Mouse (Mus musculus) cerebral cortex, adult 2 months (tissue): Measurements from ENCODE around the gene Trub1.

Experiments used
- WGBS: fragments of 180-500 bp; shearing (Covaris S2); methylation state at CpG from one replicate; pipeline ENCODE4 v1.1.7; 2018; 5-methylcytosine and 5-hydroxymethylcytosine counted together

Trub1 gene

DNA sequence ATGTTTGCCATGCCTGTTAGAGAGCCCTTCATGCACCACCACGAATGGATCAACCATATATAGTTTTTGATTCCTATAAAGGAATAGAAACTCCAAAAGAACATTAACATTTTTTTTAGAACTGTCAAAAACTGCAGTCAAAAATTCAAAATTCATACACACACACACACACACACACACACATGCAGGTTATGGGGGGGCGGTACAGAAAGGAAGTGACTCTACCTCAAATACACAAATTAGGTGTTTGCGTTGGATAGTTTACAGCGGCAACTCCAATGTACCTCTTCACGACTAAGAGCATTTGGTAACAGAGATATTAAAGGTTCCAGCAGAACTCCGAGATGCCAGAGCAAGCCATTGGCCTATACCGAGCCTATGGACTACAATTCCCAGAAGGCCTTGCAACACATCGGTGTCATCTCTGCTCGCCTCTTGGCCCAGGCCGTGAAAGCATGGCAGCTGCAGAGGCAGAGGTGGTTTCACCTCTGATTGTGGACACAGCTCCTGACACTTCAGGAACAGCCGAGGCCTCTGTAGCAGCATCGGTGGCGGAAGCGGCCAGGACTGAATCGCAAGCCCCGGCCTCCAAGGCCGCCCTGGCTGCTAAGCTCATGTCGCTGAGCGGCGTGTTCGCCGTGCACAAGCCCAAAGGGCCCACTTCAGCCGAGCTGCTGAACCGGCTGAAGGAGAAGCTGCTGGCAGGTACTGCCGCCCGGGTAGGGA lies at the start of gene Trub1:
Gene Trub1, plus strand, starts transcription at position 421 of the 726 bp plus-strand sequence.
- 5% methylated on average over 26 of the region's 26 CpGs for WGBS

DNA sequence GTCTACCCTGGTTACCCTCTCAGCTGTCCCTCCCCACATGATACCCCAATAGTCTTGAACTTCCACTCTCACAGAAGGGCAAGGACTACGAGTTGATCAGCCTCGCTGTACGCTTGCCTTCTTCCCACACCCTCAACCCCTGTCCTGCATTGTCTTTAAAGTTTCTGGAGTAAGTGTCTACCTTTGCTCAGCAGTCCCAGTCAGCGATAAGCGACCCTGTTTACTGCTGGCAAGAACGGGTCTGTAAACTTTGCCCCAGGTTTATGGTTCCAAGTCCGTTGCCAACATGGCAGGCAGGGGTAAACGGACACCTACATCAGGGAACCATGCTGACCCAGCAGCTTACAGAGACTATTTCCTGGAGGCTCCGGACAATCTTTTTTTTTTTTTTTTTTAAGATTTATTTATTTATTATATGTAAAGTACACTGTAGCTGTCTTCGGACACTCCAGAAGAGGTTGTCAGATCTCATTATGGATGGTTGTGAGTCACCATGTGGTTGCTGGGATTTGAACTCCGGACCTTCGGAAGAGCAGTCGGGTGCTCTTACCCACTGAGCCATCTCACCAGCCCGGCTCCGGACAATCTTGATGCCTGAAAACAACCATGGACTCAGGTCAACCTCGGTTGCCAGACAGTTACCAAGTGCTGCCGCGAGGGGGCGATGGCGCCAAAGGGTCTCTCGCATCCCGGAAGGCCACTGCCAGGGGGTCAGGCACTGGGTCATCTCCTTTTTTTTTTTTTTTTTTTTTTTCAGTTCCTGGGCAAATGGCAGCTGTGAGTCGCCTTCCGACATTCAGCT lies 48.8 kb upstream of the Trub1 start:
- WGBS = 20% methylated on average over 24 of the region's 24 CpGs

DNA sequence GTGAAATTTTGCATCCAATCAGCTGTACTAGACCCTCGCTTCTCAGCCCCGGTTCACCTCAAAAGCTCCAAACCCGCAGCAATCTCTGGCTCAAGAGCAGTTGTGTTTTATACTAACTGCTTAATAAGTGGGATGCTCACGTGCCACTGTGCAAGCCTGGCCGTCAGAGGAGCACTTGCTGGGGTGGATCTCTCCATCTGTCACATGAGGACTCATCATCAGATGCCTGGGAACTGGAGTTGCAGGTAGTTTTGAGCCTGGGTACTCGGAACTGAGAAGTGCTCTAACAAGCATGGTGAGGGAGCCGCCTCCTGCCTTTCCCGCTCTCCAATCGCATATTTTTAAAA lies 48.2 kb upstream of the Trub1 start:
- 23% methylated on average over 9 of the region's 9 CpGs for WGBS

DNA sequence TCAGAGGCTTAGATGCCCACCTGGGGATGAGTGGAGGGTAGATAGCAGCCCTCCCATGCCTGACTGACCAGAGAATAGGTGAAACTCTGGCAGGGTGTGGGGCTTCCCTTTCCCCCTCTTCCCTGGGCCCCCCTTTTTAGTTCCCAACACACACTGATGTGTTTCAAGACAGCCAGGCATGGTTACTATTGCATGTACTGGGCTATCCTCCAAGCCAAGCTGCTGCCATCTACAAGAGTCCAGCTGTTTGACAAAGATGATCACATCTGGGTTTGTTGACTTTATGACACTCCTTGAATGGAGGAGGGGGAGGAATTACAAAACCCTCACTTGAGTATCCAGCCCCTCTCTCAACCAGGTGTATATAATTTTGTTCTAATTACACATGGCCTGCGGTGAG lies 44.8 kb upstream of the Trub1 start:
- 97% methylated on average over 1 of the region's 1 CpGs for WGBS

DNA sequence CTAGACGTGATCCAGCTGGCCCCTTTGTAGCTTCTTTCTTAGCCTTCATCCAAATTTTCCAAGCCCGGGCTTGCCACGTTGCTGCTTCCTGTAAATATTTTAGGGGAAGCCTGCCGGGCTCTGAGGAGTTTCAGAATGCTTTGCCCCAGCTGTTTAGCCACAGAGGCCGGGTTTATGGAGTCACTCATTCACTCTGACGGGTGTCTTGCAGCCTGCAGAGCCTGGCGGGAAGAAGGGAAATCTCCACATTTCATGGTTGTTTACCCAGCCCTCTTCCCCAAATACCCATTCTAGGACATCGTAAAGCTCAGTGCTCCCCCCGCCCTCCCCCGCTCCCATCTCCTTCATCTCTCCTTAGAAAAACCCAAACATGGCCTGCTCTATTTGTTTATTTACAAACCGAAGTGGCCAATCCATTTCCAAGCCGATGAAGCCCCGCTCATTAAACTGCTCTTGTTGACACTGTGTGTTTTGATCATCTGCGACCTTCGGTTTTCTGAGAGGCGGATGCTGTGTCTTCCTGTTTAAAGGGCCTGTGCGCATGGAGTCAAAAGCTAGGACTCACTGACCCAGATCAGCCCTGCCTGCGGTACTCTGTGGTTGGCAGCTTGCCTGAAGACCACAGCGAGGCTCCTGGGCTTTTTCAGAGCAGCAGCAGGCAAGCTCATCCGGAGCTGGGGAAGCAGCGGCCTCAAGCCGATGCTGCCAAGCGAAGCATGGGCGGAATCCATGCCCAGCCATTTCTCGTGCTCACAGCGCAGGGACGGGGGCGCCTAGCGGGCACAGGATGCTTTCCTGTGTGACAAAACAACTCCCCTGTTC lies 41.1 kb upstream of the Trub1 start:
- 38% methylated on average over 29 of the region's 29 CpGs for whole genome bisulfite sequencing

DNA sequence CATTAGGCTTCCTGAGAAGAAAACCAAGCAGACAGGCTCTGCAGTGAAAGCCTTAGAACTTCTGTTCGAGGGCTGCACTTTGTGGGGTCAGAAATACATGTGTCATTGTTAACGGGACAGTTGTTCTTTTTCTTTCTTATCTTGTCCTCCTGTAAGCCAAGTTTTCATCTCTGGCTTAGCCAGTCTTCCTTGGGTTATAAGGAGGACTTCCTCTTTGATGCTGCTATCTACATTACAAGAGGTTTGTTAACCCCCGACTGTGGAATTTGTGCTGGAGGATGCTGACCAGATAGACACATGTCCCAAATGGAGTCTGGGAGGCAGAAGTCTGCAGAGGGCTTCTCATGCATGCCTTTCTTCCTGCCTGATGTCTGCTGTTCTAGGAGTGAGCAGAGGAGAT lies 39.5 kb upstream of the Trub1 start:
- 84% methylated on average over 3 of the region's 3 CpGs for whole genome bisulfite sequencing

DNA sequence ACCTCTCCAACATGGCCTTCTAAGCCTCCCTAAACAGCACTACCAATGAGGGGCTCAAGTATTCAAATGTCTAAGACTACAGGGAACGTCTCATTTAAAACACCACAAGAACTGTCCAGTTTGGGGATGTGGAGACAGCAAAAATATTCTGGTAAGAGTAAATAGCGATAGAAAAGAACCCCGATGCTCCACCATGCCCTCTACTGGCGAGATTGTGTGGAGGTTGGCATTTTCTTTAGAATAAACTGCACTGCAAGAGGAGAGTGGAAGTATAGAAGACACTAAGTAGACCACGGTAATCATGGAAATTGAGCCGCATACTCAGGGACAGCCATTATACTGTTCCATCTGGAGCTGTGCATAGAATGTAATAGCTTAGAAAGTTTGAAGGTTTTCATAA lies 38.8 kb upstream of the Trub1 start:
- WGBS = 86% methylated on average over 6 of the region's 6 CpGs

DNA sequence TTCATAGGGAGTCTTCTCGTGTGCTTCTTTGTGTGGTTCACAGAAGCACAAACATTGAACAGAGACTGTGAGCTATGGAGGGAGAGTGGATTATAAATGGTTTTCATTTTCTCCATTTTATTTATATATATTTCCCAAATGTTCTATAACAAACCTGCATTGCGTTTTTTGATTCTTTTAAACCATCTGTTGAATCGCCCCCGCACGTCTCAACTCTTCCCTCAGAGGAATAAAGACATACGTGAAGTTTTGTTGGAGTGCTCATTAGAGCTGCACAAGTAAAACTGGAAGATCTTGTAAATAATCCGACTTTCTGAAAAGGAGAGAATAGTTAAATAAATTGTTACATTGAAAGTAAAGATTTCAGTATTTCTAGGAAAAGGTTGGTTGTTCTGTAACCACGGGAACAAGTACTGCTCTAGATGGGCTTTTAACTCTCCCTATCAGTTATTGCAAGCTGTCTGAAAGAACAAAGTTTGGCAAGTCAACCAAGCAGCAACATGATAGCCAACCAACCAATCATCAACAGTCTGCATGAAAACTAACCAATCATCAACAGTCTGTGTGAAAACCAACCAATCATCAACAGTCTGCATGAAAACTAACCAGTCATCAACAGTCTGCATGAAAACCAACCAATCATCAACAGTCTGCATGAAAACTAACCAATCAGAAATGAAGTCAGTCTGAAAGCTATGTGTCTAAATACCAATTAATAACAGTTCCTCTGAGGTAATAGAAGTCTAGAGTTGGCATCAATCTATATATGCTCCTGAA lies 37.5 kb upstream of the Trub1 start:
- 58% methylated on average over 8 of the region's 8 CpGs for WGBS

DNA sequence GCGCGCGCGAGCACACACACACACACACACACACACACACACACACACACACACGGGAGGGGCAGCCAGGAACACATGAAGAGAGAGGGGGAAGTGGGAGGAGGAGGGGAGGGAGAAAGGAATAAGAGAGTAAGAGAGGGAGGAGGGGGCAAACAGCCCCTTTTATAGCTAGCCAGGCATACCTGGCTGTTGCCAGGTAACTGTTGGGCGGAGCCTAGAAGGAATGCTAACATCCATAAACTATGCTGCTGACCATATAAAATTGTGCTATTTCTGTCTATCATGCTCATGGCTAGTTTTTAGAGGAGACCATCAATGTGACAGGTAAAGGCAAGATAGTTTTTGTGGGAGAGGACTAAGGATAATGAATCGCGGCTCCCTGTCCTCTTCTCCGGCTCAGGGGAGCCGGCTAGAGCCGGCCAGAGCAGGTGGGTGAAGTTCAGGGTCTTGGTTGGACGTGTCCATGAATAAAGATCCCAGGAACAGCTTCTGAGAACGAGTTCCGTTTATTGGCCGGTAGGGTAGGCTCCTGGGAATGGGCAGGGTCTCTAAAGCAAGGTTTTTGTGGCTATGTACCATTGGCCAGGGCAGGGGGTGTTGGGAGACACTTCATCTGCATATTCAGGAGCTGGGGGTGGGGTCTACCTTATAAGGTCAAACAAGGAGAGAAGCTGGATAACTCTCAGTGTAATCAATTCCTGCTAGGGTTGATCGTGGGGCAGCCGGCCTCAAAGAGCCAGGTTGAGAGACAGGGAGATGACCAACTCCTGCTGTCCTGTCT lies 34.7 kb upstream of the Trub1 start:
- WGBS = 34% methylated on average over 17 of the region's 17 CpGs

DNA sequence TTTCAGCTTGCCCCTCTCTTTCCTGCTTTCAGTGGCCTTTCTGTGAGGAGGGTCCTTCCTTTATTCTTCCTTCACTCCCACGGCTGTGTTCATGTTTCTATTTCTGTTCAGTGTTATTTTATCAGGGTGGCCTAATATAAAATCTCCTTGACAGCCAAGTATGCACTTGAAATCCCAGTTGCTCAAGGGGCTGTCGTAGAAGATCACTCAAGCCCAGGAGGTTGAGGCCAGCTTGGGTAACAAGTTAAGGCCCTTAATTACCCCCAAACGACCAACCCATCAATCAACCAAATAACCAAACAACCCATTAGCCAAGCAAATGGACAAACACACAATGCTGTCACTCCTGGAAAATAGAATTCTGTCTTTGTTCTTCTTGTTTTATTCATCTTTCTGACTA lies 29.3 kb upstream of the Trub1 start:
- 57% methylated on average over 3 of the region's 3 CpGs for WGBS

DNA sequence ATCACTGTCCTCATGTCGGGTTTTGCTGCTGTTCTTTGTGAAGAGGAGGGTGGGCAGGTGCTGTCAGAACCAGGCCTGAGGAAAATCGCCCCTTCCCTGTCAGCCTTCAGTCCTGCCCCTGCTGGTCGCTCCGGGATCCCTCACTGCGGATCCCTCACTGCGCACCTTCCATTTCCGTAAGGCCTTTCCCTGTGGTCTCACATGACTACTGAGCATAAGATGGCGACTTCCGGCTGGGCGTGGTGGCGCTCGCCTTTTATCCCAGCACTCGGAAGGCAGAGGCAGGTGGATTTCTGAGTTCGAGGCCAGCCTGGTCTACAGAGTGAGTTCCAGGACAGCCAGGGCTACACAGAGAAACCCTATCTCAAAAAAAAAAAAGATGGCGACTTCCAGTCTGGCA lies 27.4 kb upstream of the Trub1 start:
- 97% methylated on average over 15 of the region's 15 CpGs for WGBS

DNA sequence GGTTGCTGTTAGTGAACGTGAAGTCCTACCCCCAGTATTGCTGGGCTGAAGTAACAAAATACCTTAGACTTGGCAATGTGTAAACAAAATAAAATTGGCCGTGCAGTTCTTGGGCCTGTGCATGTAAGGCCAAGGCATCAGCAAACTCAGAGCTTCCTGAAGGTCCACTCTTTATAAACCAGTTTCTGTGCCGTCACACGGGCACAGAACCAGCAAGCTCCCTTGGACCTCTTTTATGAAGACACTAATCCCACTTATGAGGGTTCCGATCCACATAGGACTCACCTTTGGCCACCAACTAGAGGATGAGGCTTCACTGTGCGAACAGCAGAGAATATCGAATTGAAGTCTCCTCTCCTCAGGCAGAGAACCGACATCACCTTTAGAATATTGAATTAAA lies 25.9 kb upstream of the Trub1 start:
- WGBS = 96% methylated on average over 8 of the region's 8 CpGs

DNA sequence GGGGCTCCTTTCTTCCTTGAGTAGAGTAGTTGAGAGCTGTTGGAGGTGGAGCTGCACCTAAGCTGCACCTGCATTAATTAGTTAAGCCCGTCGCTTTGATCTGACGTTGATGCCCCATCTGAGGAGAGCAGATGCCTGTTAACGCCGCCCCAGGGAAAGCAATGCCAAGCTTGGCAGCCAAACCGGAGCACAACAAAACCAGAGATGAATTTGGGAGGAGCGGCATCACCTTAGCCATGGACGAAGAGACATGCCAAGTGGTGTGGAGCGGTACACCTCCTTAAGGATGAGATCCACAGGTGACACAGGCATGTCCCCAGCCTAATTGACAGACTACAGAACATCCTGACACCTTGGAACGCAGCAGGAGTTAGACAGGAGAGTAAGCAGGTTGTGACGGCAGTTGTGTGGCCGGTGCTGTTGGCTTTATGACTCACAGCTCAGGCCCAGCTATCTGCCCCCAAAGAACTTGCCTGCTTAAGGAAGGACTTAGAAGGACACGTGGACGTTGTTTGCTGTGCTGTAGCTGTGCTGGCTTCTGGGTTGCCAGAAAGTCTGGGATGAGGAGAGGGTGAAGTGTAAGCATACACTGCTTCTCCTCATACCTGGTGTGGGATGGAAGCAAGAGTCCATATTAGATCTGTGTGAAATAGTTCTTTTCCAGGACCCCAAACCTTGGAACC lies 24.8 kb upstream of the Trub1 start:
- WGBS = 80% methylated on average over 14 of the region's 14 CpGs

DNA sequence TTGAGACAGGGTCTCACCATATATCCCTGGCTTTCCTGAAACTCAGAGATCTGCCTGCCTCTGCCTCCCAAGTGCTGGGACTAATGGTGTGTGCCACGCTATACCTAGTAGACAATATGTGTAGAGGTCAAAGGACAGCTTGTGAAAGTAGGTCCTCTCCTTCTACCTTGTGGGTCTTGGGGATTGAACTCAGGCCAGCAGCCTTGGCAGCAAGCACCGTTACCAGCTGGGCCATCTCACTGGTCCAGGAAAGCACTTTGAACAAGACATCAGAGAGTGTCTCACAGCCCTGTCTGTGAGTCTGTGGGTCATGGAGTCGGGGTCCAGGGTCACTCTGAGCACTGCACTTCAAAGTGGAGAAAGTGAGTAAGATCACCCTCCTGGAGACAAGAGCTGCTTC lies 24.1 kb upstream of the Trub1 start:
- WGBS = 82% methylated on average over 3 of the region's 3 CpGs

DNA sequence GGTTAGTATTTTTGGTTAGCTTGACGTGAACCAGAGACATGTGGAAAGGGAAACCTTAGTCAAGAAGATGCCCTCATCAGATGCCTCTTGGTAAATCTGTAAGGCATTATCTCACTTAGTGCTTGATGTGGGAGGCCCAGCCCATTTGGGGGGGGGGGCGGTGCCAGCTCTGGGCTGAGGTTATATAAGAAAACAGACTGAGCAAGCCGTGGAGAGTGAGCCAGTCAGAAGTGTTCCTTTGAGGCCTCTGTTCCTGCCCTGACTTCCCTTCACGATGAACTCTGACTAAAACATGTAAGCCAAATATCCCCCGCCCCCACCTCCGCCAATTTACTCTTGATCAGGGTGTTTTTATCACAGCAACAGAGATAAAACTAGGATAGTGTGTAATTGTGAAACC lies 22.8 kb upstream of the Trub1 start:
- 87% methylated on average over 6 of the region's 6 CpGs for WGBS

DNA sequence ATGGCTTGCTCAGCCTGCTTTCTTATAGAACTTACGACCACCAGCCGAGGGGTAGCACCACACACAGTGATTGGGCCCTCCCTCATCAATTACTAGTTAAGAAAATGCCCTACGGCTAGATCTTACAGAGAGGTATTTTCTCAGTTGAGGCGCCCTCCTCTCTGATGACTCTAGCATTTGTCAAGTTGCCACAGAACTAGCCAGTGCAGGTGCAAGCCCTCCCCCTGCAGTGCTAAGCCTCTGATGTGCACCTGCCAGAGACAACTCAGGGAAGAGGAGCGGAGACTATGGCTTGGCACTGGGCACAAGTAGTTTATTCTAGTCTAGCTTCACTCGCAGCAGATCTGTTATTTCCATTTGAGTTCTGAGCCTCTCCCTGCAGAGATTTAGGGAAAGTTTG lies 21.2 kb upstream of the Trub1 start:
- 61% methylated on average over 6 of the region's 6 CpGs for WGBS

DNA sequence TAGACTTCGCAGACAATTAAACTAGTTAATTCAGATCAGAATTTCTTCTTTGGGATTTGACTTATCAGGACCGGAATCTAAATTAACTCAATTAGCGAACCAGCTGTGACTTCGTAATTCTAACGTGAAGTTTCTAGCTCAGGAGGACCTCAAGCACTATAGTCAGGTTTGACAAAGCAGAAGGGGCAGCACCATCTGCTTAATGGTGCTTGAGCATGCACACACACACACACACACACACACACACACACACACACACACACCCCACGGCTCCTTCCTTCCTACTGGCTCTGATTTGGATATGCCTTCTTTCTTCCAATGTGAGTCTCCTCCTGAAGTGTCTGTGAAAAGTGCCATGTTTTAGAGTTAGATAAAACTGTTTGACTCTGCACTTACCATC lies 18.7 kb upstream of the Trub1 start:
- WGBS = 75% methylated on average over 6 of the region's 6 CpGs

DNA sequence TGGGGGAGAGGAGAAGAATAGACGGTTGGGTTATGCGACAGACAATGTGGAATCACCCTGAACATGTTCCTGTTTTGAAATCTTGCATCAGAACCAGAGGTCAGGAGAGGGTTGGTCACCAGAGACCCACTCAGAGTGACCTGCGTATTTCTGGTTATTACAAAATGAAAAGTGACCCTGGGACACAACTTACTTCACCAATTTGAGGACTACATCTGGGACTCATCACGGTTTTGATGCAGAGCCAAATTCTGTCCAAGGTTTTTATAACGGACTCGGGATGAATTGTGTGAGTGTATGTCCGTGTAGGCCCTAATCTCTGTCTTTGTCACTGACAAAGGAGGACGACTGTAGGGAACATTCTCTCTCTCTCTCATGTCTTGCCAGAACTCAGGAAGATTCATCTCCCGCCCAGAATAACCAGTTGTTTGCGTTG lies 16.1 kb upstream of the Trub1 start:
- WGBS = 79% methylated on average over 10 of the region's 10 CpGs

DNA sequence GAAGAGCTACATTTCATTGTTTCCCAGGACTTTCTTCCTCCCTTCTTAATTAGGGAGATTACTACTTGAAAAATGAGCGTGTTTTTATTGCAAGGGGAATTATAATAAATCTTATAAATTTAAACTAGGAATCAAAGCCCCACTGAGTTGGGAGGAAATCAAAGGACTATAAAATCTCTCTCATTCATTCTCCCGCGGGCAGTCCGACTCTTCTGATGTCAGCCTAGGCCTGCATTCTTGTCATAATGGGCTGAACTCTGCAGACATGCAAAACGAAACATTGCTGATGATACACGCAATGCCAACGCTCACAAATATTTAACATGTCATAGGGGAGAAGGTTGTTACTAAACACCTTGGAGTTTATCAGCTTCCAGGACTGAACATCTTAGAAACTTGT lies 15.7 kb upstream of the Trub1 start:
- 89% methylated on average over 7 of the region's 7 CpGs for WGBS

DNA sequence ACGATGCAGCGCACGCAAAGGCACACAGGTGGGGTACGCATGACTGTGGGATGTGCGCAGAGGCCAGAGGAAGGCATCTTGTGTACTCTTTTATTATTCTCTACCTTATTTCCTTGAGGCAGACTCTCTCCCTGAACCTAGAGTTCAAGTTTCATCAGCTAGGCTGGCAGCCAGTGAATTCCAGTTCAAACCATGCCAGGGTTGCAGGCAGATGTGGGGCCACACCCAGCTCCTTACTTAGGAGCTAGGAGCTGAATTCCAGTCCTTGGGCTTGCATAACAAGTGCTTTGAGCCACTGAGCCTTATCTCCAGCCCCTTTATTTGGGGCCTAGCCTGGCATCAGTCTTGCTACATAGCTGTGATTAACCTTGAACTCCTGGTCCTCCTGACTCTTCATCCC lies 13.4 kb upstream of the Trub1 start:
- WGBS = 96% methylated on average over 5 of the region's 5 CpGs
